Mouse (Mus musculus) A20 (cell line): ENCODE data around the gene Slc15a3.

ENCODE experiments used
- DNase-seq: peaks from one replicate; pipeline ENCODE4 v3.0.0-alpha.2; 2011; ENCODE audit warnings: low read depth, low spot score

Gene Slc15a3

GRCm38 (mm10) chr19:10869241-10869885 is 29.8 kb downstream of the Slc15a3 start:
- no peak for DNase-seq

DNA sequence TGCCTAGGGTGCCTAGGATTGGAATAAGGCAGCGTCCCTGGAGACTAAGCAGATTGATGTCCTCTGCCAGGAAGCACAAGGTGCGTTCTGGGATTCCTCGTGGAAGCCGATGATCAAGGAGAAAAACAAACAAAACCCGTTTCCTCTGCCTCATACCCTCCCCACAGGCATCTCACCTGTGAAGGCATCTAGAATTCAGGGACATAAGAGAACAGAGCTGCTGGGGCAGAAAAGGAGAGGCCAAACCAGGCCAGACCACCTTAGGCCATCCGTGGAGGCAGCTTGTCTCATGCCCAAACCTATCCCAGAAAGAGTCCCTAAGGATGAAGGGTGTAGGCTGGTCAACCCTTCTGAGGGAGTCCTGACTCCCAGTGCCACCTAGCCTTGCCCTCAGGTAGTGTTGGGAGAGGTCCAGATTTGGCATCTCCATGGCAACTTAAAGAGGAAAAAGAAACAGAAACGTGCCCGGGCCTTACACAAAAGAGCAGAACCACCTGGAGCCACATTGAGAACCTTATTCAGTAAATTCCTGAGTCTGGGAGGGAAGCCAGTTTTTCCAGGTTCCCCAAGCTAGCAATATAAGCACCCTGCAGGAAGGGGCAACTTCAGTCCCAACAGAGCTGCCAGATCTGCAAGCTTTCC is 30.5 kb downstream of the Slc15a3 start, which contains the start of gene Tmem132a:
Gene Tmem132a (minus strand): TSS at position 55 of the 642 bp plus-strand sequence.
- no peak for DNase-seq

- DNase-seq: no peak
These were observed 31.1 kb downstream of the Slc15a3 start for GRCm38 (mm10) chr19:10870676-10871075.

DNA sequence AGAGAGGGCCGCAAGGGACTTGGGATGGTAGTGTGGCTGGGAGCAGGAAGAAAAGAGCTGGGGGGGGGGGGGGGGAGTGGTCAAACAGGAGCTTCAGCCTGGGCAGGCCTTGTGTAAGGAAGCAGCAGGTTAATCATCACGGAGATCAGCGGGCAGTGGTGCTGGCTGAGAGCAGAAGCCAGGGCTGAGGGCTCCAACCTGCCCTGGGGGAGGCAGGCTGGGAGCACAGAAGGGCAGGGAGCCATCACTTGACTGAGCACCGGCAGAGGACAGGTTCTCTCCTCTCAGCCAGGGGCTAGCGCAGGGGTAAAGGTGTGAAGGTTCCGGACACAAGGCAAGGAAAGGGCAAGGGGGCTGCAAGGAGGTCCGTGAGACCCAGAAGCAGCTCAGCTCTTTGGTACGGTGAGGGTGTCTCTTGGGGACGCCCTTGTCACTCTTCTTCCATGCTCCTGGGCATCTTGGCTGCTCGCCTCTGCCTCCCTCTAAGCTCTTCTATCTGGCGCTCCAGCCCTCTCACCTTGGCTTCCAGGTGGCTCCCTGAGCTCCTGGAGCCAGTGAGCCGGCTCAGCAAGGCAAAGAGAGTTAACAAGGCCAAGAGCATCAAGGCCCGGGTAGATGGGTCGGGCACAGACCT is 31.9 kb downstream of the Slc15a3 start:
- no peak for DNase-seq

- no peak for DNase-seq
These were observed 38.8 kb downstream of the Slc15a3 start for GRCm38 (mm10) chr19:10878201-10878837.

- peak; percentile 86 for DNase-seq
These were observed 40.8 kb downstream of the Slc15a3 start for GRCm38 (mm10) chr19:10880085-10880974.

- DNase-seq: no peak
These were observed 41.5 kb downstream of the Slc15a3 start for GRCm38 (mm10) chr19:10880975-10881425.

- peak; percentile 96 for DNase-seq
These were observed 42.1 kb downstream of the Slc15a3 start, which contains the start of gene Tmem109 for GRCm38 (mm10) chr19:10881426-10882154. Tmem109 (minus strand) TSS chr19:10882001.

- no peak for DNase-seq
These were observed 52.7 kb downstream of the Slc15a3 start for GRCm38 (mm10) chr19:10892201-10892600.

DNA sequence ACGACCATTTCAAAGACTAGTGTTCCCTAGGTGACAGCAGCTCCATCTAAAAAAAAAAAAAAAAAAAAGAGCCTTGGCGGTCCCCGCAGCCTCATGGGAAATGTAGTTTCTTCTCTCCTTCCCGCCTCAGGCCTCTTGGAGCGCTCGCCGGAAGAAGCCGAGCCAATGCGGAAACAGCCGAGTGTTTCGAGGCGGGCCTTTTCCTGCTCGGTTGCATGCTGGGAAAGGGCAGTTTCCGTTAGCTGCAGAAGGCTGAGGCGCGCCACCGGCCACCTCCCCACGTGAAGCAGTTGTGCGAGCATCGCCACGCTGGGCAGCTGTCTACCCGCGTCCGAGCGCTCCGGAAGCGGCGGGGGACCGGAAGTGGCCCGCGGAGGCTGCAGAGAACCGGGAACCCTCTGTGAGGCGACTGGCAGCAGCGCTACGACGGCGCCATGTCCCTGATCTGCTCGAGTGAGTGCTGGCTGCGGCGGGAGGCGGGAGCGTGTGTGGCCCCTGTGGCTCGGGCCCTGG is 55.5 kb downstream of the Slc15a3 start, which contains the start of gene Prpf19:
Gene Prpf19 (plus strand): TSS at position 216 of the 513 bp plus-strand sequence.
- peak; percentile 97 for DNase-seq

DNA sequence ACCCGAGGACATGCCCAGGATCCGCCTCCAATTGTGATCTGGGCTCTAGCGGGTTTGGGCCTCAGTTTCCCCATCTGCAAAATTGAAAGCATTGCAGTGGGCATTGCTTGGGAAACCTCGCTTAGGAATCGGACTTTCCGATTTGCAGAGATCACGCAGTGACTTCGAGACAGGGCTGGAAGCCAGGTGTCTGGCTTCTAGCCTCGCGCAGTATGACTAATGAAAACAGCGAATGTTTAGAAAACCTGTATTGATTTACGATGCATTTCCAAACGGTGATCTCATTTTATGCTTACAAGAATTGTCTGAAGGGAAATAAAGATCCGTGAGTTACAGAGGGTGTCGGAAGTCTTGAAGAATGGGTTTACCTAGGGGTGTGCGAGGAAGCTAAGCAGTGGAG is 56.2 kb downstream of the Slc15a3 start:
- no peak for DNase-seq

GRCm38 (mm10) chr19:10896849-10897248 is 57.3 kb downstream of the Slc15a3 start:
- no peak for DNase-seq

DNA sequence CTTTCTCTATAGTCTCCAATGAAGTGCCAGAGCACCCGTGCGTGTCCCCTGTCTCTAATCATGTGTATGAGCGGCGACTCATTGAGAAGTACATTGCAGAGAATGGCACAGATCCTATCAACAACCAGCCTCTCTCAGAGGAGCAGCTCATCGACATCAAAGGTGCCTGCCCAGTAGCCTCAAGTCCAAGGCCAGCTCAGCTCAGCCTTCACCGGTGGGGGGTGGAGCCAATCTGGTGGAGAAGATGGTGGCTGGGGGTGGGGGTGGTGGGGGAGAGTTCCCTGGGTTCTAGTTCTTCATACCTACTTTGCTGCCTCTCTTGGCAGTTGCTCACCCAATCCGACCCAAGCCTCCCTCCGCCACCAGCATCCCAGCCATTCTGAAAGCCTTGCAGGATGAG is 58.0 kb downstream of the Slc15a3 start:
- DNase-seq: no peak

- DNase-seq: no peak
These were observed 60.8 kb downstream of the Slc15a3 start for GRCm38 (mm10) chr19:10900315-10900714.

- DNase-seq: no peak
These were observed 61.5 kb downstream of the Slc15a3 start for GRCm38 (mm10) chr19:10901046-10901445.

DNA sequence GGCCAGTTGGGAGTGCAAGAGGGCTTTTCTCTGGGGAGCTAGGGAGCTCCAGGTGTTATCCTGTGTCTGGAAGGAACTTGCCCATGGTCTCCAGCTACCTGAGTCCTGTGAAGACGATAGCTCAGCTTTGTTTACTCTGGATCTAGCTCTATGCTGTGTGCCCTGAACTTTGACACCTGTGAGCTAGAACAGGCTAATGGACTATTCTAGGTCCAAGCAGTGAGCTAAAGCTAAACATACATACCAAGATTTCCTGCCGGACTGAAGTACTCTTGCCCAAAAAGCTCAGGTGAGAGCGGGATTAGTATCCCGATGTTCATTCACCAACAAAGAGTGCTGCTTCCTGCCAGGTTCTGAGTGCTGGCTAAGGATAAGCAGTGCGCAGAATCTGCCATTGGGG is 65.0 kb downstream of the Slc15a3 start:
- no peak for DNase-seq

DNA sequence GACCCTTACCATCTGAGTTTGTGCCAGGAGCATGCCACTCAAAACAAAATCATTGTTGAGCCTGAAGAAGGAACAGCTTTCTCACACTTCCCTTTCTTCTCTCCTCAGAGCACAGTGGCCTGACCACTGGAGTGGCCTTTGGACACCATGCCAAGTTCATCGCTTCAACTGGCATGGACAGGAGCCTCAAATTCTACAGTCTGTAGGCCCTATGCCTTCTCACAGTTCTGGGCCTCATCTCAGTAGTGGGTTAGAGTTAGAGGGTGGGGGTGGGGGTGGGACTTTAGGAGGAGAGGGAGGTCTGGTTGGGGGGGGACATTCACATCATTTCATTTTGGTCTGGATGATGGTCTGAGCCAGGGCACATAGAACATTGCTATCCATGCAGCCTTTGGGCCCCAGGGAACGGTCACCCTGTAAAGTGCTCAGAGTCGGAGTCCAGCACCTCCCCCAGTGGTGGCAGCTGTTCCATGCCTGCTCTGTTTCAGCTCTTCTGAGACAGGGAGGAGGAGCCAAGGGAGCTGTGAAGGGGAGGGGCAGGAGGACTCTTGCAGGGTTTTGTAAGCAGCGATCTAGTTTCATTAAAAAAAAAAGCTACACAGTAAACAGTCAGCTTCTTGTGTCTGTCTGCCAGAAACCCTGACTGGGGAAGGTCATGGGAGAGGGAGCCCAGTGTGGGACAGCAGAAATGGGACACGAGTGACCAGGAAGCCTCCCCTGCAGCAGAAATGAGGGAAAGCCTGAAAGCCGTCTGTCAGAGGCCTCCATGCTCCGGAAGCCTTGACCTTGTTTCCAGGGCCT is 65.6 kb downstream of the Slc15a3 start:
- no peak for DNase-seq

GRCm38 (mm10) chr19:10905728-10906000 is 66.1 kb downstream of the Slc15a3 start:
- no peak for DNase-seq

GRCm38 (mm10) chr19:10907891-10908290 is 68.4 kb downstream of the Slc15a3 start:
- DNase-seq: peak; percentile 64
